Mouse (Mus musculus): ENCODE data around the gene Twist1.
A peak's percentile ranks its signal among the peaks of the same experiment; 100 is the strongest.

The Twist1 gene

GRCm38 (mm10) chr12:33957400-33958240, at the start of gene Twist1:
Gene Twist1 (plus strand): TSS chr12:33957671.
- DNase-seq (ENCODE audit: low spot score in 2 of 2): no peak

DNA sequence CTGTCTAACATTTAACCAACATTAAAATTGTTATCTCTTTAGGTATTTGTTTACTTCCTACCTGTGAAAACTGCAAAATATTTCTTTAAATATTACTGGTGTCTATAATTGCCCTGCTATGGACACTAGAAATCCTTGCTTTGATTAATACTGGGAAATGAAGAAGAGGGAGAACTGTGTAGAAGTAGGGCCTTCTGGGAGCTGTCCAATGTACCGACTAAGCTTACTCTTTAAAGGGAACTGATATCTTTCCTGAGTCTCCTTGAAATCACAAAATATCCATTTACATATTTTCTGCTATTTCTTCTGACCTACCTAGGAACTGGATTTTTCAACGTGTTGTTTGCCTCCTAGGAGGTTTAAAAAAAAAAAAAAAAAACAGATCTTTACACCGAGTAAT, 30.7 kb upstream of the Twist1 start:
- DNase-seq (ENCODE audit: low spot score in 2 of 2): no peak

GRCm38 (mm10) chr12:33927334-33928098, 30.0 kb upstream of the Twist1 start:
- peak in 1 of 2 experiments; percentile 4 for DNase-seq (ENCODE audit: low spot score in 2 of 2)

DNA sequence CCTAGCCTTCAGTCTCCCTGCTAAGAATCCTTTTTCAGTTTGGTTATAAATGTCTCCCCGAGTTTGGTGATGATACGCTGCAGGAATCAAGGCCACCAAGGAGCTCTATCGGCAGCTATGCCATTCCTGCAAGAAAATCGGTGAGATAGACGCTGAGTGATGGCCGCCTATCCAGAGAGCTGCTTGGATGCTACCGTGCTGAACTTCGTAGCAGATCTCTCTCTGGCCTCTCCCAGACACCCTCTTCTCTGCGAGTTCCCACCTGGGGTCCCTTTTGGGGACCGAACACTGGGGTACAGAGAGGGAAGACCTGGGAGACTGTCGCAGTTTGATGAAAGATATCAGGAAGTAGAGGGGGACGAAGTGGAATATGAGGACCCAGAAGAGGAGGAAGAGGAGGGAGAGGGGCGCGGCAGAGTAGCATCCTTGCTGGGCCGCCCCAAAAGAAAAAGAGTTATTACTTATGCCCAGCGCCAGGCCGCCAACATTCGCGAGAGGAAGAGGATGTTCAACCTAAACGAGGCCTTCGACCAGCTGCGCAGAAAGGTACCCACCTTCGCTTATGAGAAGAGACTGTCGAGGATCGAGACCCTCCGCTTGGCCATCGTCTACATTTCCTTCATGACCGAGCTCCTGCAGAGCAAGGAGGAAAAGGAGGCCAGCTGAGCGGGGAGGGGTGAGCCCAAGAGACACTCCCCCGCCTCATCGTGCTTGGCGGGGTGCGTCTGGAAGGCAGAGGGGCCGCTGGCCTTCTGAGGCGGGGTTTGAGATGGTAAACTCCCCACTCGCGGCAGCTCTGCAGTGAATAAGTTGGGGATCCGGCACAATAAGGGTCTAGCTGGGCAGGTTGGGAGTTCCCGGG, 28.9 kb upstream of the Twist1 start, which contains the start of gene Ferd3l:
Gene Ferd3l (plus strand): TSS at position 95 of the 862 bp plus-strand sequence.
- no peak for DNase-seq (ENCODE audit: low spot score in 2 of 2)

- DNase-seq (ENCODE audit: low spot score in 2 of 2): no peak
Observed at GRCm38 (mm10) chr12:33952843-33953242, 4.6 kb upstream of the Twist1 start.

- no peak for DNase-seq (ENCODE audit: low spot score in 2 of 2)
Observed at GRCm38 (mm10) chr12:33954931-33955565, 2.4 kb upstream of the Twist1 start.

- DNase-seq (ENCODE audit: low spot score in 2 of 2): no peak
Observed at GRCm38 (mm10) chr12:33955606-33956295, 1.7 kb upstream of the Twist1 start.

DNA sequence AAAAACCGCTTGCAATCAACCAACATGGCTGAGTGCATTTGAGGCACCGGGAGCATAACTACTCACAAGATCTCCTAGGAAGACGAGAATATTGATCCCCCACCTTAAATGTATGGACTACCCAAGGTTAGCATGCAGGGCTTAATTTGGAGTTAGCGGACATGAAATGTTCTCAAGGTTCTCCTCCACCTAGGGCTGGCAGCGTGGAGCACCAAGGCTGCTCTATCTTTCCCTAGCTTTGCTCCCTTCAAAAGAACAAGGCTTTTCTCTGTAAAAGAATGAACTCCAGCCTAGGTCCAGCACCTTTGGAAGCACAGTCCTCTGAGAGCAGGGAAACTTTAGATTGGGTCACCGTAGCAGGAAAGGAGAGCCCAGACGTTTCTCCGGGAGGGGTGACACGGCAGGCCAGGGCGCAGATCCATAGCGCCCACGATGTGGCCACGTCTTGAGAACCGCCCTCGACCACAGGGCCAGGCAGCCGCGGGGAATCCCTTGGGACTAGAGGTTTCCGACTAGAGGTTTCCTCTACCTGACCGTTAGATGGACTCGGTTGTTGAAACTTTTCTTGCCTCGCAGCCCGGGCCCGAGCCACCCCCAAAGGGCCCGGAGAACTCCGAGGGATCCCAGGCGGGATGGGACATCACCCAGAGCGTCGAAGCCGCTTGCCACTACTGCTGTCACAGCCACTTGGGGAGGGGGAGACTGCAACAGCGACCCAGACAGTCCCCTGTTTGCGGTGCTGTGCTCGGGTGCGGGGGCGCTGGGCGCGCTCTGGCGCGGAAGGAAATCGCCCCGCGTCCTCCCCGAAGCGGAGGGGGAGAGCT, 683 bp upstream of the Twist1 start:
- no peak for DNase-seq (ENCODE audit: low spot score in 2 of 2)

- DNase-seq (ENCODE audit: low spot score in 2 of 2): no peak
Observed at GRCm38 (mm10) chr12:33958241-33959194, 1.0 kb downstream of the Twist1 start.

- DNase-seq (ENCODE audit: low spot score in 2 of 2): no peak
Observed at GRCm38 (mm10) chr12:33959206-33959605, 1.7 kb downstream of the Twist1 start.

DNA sequence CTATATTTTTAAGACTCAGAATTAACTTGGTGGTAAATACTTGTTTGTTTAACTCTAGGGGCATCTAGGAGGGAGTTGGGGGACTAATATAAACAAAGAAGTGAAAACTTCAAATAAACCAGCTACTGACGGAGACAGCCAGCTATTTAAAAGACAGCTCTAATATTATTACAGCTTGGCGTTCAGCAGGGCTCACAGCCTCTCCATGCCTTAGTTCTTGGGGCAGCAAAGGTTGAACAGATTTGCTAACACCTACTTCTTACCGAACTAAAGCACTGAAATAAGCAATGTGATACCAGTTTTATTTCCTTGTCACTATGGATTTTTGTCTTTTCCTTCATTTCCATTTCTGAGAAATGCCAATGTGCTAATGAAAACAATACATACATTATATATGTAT, 2.4 kb downstream of the Twist1 start:
- DNase-seq (ENCODE audit: low spot score in 2 of 2): no peak

DNA sequence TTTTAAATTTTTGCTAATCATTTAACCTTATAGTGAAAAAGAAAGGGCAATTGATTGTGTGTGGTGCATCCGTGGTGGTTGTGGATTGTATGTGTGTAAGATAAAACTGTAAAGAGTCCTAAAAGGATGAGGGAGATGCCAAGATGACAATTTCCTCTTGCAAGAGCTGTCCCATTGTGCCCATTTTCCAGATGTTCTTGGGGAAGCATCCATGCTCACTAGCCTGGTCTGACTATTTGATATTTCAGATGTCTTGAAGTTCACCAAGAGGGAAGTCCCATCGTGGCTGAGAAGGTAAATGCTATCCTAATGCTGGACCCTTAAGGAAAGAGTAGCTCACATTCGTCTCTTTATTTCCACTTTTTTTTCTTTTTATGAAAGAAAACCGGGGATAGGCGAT, 3.5 kb downstream of the Twist1 start:
- no peak for DNase-seq (ENCODE audit: low spot score in 2 of 2)

DNA sequence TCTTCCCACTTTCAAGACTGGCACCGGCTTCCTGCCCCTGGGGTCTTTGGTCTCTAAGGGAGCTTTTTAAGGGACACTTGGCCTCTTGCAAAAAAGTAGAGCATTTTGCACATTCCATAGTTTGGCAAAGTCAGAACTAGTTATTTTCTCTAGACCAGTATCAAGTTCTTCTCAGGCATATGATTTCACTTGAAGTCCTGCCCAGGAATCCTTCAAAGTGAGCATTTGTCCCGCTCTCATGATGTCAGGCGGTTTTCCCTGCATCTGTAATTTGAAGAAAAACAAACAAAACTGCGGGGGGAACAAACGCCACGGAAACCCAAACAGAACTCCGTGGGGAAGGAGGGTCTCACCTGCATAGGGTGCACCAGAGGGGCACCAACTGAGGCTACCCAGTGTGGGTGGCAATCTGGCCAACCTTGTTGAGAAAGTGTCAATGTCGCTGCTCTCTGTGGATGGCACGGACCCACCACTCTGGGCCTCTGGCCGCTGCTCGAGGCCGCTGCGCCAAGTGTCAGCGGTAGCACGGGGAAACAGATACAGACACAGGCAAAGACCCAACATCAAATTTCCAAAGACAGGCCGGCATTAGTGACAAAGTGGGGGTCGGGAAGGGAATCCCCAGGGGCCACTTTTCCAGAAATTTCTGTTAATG, 4.8 kb downstream of the Twist1 start:
- no peak for DNase-seq (ENCODE audit: low spot score in 2 of 2)

DNA sequence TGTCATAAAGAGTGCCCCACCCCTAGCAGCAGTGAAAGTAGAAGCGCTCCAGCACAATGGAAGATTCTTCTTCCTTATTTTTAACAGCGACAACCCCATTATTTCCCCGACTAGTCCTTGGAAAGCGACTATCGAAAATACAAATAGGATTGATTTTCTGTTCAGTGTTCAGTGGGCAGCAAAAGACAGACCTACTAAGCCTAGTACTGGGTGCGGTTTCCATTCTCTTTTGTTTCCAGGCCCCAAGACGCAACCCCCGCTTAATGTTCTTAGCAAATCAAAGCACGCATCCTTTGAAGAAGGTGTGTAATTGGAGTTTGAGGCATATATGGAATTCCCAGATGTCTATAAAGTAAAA, 5.3 kb downstream of the Twist1 start:
- no peak for DNase-seq (ENCODE audit: low spot score in 2 of 2)

DNA sequence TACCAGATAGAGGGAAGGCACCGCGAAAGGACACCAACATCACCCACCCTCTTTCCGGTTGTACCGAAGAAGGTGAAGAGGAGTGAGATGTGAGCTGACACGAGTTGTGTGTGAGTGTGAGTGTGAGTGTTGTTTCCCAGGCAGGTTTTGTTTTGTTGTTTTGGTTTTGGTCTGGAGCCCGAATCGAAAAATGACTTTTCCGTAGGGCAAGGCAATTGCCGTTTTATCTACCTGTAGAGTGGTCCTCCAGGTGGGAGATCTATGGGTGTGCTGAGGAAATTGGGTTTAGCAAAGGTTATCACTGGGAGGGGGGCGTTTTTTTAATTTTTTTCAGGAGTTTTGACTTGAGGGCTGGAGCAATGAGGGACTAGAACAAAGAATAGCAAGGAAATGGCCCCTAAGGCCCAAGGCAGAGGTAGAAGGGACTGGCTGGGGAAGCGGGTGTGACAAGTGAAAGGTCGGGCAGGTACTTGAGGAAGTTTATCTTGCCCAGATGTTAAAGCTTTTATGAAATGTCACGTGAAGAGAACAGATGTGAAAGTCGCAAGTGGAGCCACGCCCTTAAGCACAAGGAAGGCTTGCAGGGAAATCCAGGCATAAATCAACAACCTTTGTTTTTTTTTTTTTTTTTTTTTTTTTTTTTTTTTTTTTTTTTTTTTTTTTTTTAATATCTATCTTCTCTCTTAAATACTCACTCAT, 6.3 kb downstream of the Twist1 start:
- DNase-seq (ENCODE audit: low spot score in 2 of 2): no peak

- no peak for DNase-seq (ENCODE audit: low spot score in 2 of 2)
Observed at GRCm38 (mm10) chr12:33964427-33964826, 7.0 kb downstream of the Twist1 start.

GRCm38 (mm10) chr12:33965661-33966360, 8.3 kb downstream of the Twist1 start:
- DNase-seq (ENCODE audit: low spot score in 2 of 2): no peak

All from frontal cortex, postnatal 25 days (tissue).